Mouse (Mus musculus): Measurements from ENCODE around the gene Gm27021. TPM values are rescaled to one million over a fixed set of nuclear protein-coding genes. Genes with fewer than 3 reads are reported as not detected.

Gene Gm27021
- polyA plus RNA-seq (2015; fragmentation: Nextera tagmentation; extraction: Ambion mirVana): 3.3 and 5.2 TPM in 2 replicates

DNA sequence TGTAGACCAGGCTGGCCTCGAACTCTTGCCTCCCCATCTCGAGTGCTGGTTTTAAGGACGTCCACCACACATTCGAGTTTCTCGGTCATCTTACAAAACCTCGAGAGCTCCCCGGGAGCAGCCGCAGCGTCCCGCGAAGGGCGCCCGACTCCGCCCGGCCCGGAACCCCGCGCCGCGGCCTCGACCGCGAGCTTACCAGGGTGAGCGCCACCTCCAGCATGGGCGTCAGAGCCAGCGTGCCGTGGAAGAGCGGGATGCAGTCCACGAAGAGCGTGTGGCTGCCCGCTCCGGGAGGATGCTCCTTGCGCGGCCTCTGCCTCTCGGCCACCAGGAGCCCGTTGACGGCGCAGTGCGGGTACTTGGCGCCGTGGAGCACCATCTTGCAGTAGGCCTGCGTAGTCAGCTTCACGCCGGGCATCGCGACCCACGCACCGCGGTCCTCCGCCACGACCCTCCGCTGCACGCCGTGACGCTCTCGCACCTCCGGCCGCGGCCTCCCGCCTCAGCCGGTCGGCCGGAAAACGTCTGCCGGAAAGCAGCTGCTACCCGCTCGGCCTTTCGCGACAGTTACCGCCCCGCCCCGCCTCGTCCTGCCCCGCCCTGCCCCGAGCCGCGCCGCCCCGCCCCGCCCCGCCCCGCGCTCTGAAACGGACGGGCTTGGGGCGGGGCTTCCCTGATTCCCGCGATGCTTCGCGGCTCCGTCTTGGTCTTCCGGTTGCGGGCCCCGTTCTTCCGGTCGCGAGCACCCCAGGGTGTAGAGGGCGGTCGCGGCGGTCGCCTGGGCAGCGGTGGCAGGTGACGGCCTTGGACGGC, at the start of gene Gm27021, which contains the start of gene Cox4i1:
Gm27021 (minus strand) TSS at position 519 of the 813 bp plus-strand sequence.
Cox4i1 (plus strand) TSS at position 662 of the 813 bp plus-strand sequence.
- ATAC-seq (ENCODE audit: low FRiP score): peak; percentile 95
- Histone ChIP-seq H3K4me1 (peaks cover 75% of the 10 kb centered on the region), H3K4me3 (replicated peaks) (peak within 1 kb of the TSS; percentile 76), H3K9ac (replicated peaks) (peak within 1 kb of the TSS; percentile 89), H3K9me3 (replicated peaks) (no peaks in the 10 kb centered on the region), H3K27ac (replicated peaks) (peak within 1 kb of the TSS; percentile 89), H3K36me3 (peaks cover 29% of the 10 kb centered on the region), H3K27me3 (replicated peaks) (no peaks in the 10 kb centered on the region), H3K4me2 (peak within 1 kb of the TSS; percentile 84)
- under 1% methylated on average over 91 of the region's 105 CpGs for WGBS

GRCm38 (mm10) chr8:120715996-120716680, 48.3 kb upstream of the Gm27021 start:
- Histone ChIP-seq H3K27ac (replicated peaks) (no peak overlapping the region), H3K4me2 (no peak overlapping the region), H3K36me3 (no peaks in the 10 kb centered on the region), H3K27me3 (replicated peaks) (no peaks in the 10 kb centered on the region), H3K4me1 (no peaks in the 10 kb centered on the region), H3K9ac (replicated peaks) (no peak overlapping the region), H3K4me3 (replicated peaks) (no peak overlapping the region), H3K9me3 (replicated peaks) (no peaks in the 10 kb centered on the region)
- WGBS: 83% methylated on average over 15 of the region's 15 CpGs
- ATAC-seq (ENCODE audit: low FRiP score): no peak

DNA sequence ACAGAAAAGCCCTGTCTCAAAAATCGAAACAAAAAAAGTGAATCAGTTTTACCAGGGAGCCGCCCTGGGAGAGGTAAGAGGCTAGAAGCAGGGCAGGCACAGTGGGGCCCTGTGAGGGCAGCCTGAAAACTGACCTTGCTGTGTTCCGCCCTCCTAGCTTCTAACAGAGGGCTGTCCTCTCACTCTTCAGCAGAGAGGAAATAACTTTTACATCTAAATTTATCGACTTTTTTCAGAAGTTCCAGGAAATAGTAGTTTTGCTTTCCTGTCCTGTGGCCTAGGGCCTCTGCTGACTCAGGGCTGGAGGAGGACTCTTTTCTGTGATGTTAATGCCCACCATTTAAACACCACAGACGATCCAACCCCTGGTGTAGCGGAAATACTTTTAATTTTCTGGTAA, 47.3 kb upstream of the Gm27021 start:
- no peaks in the 10 kb centered on the region for H3K27me3 ChIP-seq (replicated peaks)
- no peak for ATAC-seq (ENCODE audit: low FRiP score)
- H3K36me3 ChIP-seq: no peaks in the 10 kb centered on the region
- no peaks in the 10 kb centered on the region for H3K9me3 ChIP-seq (replicated peaks)
- H3K27ac ChIP-seq (replicated peaks): no peak overlapping the region
- no peaks in the 10 kb centered on the region for H3K4me1 ChIP-seq
- H3K9ac ChIP-seq (replicated peaks): no peak overlapping the region
- H3K4me3 ChIP-seq (replicated peaks): no peak overlapping the region
- 82% methylated on average over 6 of the region's 6 CpGs for WGBS
- H3K4me2 ChIP-seq: no peak overlapping the region

- no peak for ATAC-seq (ENCODE audit: low FRiP score)
- 82% methylated on average over 10 of the region's 10 CpGs for WGBS
- no peak overlapping the region for H3K4me2 ChIP-seq
These were observed 41.3 kb upstream of the Gm27021 start for GRCm38 (mm10) chr8:120709176-120709575.

DNA sequence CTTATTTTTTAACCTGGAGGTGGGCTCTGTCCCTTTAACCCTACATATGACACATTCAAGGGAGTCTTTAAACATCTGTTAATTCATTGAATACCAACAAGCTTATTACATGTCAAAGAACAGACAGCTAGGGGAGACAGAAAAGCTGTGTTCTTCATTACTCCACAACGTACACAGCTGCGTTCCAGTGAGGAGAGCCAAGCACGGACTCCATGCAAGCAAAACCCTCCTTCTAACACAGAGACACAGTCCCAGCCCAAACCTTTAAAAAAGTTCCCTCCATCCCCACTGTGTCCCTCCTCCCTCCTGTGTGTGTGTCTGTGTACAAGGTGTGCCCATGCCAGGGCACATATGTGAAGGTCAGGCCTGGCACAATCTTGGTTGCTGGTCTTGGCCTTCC, 38.3 kb upstream of the Gm27021 start:
- Histone ChIP-seq H3K4me2 (no peak overlapping the region), H3K36me3 (no peaks in the 10 kb centered on the region), H3K4me1 (no peaks in the 10 kb centered on the region), H3K9me3 (replicated peaks) (no peaks in the 10 kb centered on the region), H3K27me3 (replicated peaks) (no peaks in the 10 kb centered on the region; the same call in 1 of the 2 replicates), H3K9ac (replicated peaks) (no peak overlapping the region), H3K4me3 (replicated peaks) (no peak overlapping the region), H3K27ac (replicated peaks) (no peak overlapping the region)
- WGBS: 81% methylated on average over 3 of the region's 3 CpGs
- ATAC-seq (ENCODE audit: low FRiP score): no peak

More at GRCm38 (mm10) chr8:120709176-120709575, 41.3 kb upstream of the Gm27021 start:
- no peak overlapping the region for H3K4me3 ChIP-seq (replicated peaks)
- no peaks in the 10 kb centered on the region for H3K9me3 ChIP-seq (replicated peaks)
- no peak overlapping the region for H3K9ac ChIP-seq (replicated peaks)
- H3K36me3 ChIP-seq: no peaks in the 10 kb centered on the region
- no peaks in the 10 kb centered on the region for H3K4me1 ChIP-seq
- H3K27me3 ChIP-seq (replicated peaks): no peaks in the 10 kb centered on the region; the same call in 1 of the 2 replicates
- H3K27ac ChIP-seq (replicated peaks): no peak overlapping the region

DNA sequence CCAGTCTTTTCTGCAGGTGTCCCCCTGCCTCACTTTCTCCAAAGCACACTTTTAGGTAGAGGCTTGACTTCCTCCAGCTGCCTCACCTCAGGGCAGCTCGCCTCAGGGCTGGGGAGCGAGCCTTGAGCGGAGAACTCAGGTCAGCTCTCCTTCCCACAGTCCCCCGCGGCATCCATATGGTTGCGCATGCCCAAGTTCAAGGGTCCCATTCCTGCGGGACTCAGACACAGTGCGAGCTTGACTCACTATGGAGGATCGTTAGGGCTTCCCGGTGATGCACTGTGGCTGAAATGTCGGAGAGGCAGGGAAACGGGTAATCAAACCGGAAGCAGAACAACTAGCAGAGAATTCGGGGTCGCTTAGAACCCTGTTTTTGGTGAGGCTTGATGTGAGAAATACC, 37.3 kb upstream of the Gm27021 start:
- no peaks in the 10 kb centered on the region for H3K9me3 ChIP-seq (replicated peaks)
- 72% methylated on average over 15 of the region's 15 CpGs for WGBS
- H3K4me2 ChIP-seq: no peak overlapping the region
- H3K9ac ChIP-seq (replicated peaks): no peak overlapping the region
- H3K27me3 ChIP-seq (replicated peaks): no peaks in the 10 kb centered on the region; the same call in 1 of the 2 replicates
- H3K36me3 ChIP-seq: no peaks in the 10 kb centered on the region
- ATAC-seq (ENCODE audit: low FRiP score): no peak
- no peaks in the 10 kb centered on the region for H3K4me1 ChIP-seq
- no peak overlapping the region for H3K4me3 ChIP-seq (replicated peaks)
- H3K27ac ChIP-seq (replicated peaks): no peak overlapping the region

GRCm38 (mm10) chr8:120704203-120704602, 36.3 kb upstream of the Gm27021 start:
- no peak overlapping the region for H3K9ac ChIP-seq (replicated peaks)
- no peaks in the 10 kb centered on the region; the same call in 1 of the 2 replicates for H3K27me3 ChIP-seq (replicated peaks)
- H3K4me2 ChIP-seq: no peak overlapping the region
- no peaks in the 10 kb centered on the region for H3K36me3 ChIP-seq
- no peaks in the 10 kb centered on the region for H3K4me1 ChIP-seq
- WGBS: 22% methylated on average over 9 of the region's 9 CpGs
- no peaks in the 10 kb centered on the region for H3K9me3 ChIP-seq (replicated peaks)
- H3K4me3 ChIP-seq (replicated peaks): no peak overlapping the region
- H3K27ac ChIP-seq (replicated peaks): no peak overlapping the region
- no peak for ATAC-seq (ENCODE audit: low FRiP score)

- no peaks in the 10 kb centered on the region for H3K36me3 ChIP-seq
- H3K4me1 ChIP-seq: no peaks in the 10 kb centered on the region
- 65% methylated on average over 19 of the region's 19 CpGs for WGBS
- no peaks in the 10 kb centered on the region; the same call in 1 of the 2 replicates for H3K27me3 ChIP-seq (replicated peaks)
- no peak overlapping the region for H3K9ac ChIP-seq (replicated peaks)
- H3K4me3 ChIP-seq (replicated peaks): no peak overlapping the region
- H3K9me3 ChIP-seq (replicated peaks): no peaks in the 10 kb centered on the region
- ATAC-seq (ENCODE audit: low FRiP score): no peak
- H3K27ac ChIP-seq (replicated peaks): no peak overlapping the region
- H3K4me2 ChIP-seq: no peak overlapping the region
These were observed 34.0 kb upstream of the Gm27021 start for GRCm38 (mm10) chr8:120701758-120702465.

DNA sequence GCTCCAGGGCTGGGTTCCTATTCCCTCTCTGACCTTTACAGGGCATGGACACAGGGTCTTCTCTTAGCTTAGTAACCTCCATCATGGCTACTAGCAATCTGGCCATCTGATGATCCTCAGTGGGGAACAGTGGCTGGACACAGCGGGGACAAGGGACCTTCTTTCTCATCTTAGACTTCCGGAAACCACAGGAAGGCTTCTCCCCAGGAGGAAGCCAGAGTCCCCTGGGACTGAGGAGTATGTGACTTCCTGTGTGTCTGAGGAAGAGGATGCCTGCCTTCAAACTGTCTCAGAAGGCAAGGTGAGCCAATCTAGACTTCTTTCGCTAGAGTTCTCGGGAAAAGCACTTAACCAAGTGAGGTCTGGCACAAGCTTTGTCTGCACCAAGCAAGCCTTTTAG, 32.2 kb upstream of the Gm27021 start:
- H3K27ac ChIP-seq (replicated peaks): no peak overlapping the region
- no peak overlapping the region for H3K4me2 ChIP-seq
- WGBS: 93% methylated on average over 4 of the region's 4 CpGs
- peaks cover 9% of the 10 kb centered on the region; the same call in 1 of the 2 replicates for H3K4me1 ChIP-seq
- no peak overlapping the region for H3K4me3 ChIP-seq (replicated peaks)
- H3K9ac ChIP-seq (replicated peaks): no peak overlapping the region
- no peaks in the 10 kb centered on the region for H3K27me3 ChIP-seq (replicated peaks)
- H3K9me3 ChIP-seq (replicated peaks): no peaks in the 10 kb centered on the region
- ATAC-seq (ENCODE audit: low FRiP score): no peak
- no peaks in the 10 kb centered on the region for H3K36me3 ChIP-seq

DNA sequence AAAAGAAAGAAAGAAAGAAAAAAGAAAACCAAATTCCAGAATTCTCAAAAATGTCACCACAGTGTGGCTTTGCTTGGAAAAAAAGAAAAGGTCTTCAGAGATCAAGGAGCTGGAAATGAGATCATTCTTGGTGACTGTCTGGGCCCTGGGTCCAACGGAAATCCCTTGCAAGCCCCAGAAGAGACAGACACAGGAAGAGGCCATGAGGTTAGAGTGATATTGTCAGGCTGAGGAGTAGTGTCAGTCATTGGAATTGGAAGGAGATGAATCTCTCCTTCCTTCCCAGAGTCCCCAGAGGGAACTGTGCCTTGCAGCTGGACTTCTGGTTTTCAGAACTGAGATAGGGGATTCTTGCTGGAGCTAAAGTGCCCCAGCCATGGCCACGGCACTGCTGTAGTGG, 31.7 kb upstream of the Gm27021 start:
- ATAC-seq (ENCODE audit: low FRiP score): no peak
- Histone ChIP-seq H3K4me3 (replicated peaks) (no peak overlapping the region), H3K4me2 (no peak overlapping the region), H3K4me1 (peaks cover 9% of the 10 kb centered on the region; the same call in 1 of the 2 replicates), H3K9ac (replicated peaks) (no peak overlapping the region), H3K36me3 (no peaks in the 10 kb centered on the region), H3K27me3 (replicated peaks) (no peaks in the 10 kb centered on the region), H3K9me3 (replicated peaks) (no peaks in the 10 kb centered on the region), H3K27ac (replicated peaks) (no peak overlapping the region)
- 82% methylated on average over 2 of the region's 2 CpGs for WGBS

DNA sequence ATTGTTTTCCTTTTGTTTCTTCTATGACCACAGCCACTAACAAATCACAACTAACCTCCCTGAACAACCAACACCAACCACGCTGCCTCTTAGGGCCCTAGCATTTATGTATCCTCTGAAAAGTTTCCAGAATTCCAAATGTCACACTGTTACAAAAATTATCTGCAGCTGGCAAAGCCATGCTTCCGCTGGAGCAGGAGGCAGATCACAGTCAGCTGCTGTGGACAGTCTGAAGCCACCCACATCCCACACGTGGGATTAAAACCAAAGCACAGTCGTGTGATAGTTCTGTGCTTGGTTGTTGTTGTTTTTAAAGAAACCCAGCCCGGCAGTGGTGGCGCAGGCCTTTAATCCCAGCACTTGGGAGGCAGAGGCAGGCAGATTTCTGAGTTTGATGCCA, 31.2 kb upstream of the Gm27021 start:
- H3K27me3 ChIP-seq (replicated peaks): no peaks in the 10 kb centered on the region
- 81% methylated on average over 6 of the region's 6 CpGs for WGBS
- no peaks in the 10 kb centered on the region for H3K9me3 ChIP-seq (replicated peaks)
- peaks cover 9% of the 10 kb centered on the region; the same call in 1 of the 2 replicates for H3K4me1 ChIP-seq
- no peaks in the 10 kb centered on the region for H3K36me3 ChIP-seq
- H3K27ac ChIP-seq (replicated peaks): no peak overlapping the region
- H3K9ac ChIP-seq (replicated peaks): no peak overlapping the region
- no peak overlapping the region for H3K4me2 ChIP-seq
- no peak for ATAC-seq (ENCODE audit: low FRiP score)
- H3K4me3 ChIP-seq (replicated peaks): no peak overlapping the region

All from neural tube, embryonic 15.5 days (tissue).